Mouse (Mus musculus) thymus, adult 2 months (tissue): ENCODE measurements at regions not wholly inside any gene's neighbourhood (a gene's known extent, or its start where the extent isn't known, plus 50 kb on each side); places are given as distances from the start of the nearest gene placed in this dataset.

Source experiments
- CTCF ChIP-seq: fragments of 200-500 bp; IDR thresholded peaks from 2 replicates; pipeline ENCODE4 v1.5.1; 2012; ENCODE audit warnings: mild to moderate bottlenecking, control low read depth, low read length, moderate library complexity, borderline replicate concordance; ENCODE audit not compliant: control insufficient read depth, poor library complexity, insufficient read depth; ENCODE audit errors: extremely low read depth
- POLR2A ChIP-seq: fragments of 200-500 bp; IDR thresholded peaks from 2 replicates; pipeline ENCODE4 v1.6.1; 2012; ENCODE audit warnings: mild to moderate bottlenecking, low read length, control low read depth, moderate library complexity; ENCODE audit not compliant: control insufficient read depth, poor library complexity, insufficient read depth; ENCODE audit errors: extremely low read depth

DNA sequence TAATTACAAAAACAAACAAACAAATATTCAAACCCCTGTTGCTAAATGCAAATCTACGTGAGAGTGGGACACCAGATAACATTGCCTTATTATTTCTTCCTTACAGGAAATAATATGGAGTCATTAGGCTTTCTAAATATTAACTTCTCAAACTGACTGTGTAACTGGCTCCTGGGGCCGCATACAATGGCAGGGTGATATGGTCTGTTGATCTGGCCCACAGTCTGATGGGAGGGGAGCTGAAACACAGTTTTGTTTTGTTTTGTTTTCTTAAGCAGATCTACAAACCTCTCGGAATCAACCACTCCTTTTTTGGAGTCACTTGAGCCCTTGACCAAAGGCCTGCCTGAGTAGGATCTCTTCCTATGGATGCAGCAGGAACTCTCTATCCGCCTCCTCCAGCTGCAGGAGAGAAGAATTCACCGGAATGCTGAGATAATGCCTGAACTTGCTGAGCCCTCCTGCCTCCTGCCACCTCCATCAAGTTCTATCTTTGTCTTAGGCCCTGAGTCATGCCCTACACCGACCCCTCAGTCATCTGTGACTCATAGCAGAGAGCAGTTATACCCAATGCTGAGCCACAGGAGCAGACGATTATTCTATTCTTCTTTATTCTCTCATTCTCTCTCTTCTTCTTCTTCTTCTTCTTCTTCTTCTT lies 534.5 kb upstream of the Btbd3 start:
- no peak for TF ChIP-seq POLR2A
- no peak for TF ChIP-seq CTCF
